Mouse (Mus musculus): Measurements from ENCODE around the gene Snx18. TPM values are rescaled to one million over a fixed set of nuclear protein-coding genes. Genes with fewer than 3 reads are reported as not detected.

Gene Snx18
- 15.2 and 30.5 TPM in 2 replicates for polyA plus RNA-seq (2012; ENCODE audit: low replicate concordance)

DNA sequence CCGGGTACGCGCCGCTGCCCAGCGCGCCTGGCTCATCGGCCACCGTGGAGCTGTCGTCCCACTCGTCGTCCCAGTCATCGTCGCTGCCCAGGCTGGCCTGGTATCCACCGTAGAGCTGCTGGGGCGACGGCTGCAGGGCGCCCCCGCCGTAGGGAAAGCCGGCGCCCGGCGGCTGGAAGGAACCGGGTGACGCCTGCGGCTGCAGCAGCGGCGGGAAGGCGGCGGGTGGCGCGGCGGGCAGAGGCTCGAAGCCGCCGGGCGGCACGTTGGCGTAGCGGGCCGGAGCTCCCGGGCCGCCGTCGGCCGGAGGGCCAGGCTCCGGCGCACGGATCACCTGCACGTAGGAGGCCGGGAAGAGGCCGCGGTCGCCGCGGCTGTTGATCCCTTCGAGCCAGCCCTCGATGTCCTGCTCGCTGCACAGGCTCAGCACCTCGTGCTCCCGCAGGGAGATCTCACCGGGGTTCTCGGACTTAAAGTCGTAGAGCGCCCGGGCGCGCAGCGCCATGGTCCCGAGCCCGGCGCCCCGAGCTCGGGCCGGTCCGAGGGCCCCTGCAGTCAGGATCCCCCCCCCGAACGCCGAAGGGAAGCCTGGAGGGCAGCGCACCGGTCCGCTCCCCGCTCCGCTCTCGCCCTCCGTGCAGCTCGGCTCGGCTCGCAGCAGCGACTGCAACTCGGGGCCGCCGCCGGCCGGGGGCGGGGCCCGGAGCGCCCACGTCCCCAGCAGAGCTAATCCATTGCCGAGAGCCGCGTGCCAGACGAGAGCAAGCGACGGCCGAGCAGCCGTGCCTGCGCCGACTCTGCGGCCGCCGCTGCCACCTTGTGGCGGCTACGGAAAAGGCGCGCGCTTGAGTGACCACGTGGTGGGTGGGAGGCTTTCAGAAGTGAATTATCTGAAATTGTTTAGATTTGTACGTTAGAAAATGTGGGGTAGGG is at the start of gene Snx18:
Gene Snx18 (minus strand): TSS at position 674 of the 933 bp plus-strand sequence.

DNA sequence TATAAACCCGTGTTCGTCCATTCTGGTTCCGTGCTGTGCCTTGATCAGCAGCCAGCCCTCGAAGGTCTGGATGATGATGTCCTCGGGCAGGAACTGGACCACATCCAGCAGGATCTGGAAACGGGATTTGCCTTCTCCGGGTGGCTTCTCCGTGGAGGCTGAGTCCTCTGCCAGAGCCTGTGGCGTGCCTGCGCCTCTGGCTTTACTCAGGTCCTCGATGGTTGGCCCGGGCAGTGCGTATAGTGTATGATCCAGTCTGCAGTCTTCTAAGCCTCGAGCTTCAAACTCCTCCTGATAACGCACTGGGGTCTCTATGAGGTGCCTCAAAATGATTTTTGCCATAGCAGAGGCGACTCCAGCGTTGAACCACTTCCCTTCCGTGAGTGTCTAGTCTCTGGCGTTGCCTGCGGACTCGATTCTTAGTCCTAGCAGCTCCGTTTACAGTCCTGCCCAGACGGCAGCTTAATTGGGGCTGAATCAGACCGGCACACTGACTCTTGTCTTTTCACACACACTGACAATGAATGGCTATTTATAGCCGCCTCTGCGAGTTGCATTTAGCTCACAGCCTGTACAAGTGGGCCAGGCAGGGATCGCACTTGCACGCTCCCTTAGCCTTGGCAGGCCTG is 44.9 kb upstream of the Snx18 start, which contains the start of gene Hspb3:
Gene Hspb3 (minus strand): TSS at position 526 of the 629 bp plus-strand sequence.

Other genes with a start within 250 kb of the Snx18 start
- not detected in 2 replicates for gene Hspb3, start 45.1 kb upstream of the Snx18 start, polyA plus RNA-seq (2012; ENCODE audit: low replicate concordance)
- gene Arl15, start 175.9 kb upstream of the Snx18 start, polyA plus RNA-seq (2012; ENCODE audit: low replicate concordance), result 0.46 and 0.63 TPM in 2 replicates

All from hematopoietic multipotent progenitor cell, adult 10-12 weeks (in vitro differentiated cells).